Mouse (Mus musculus) gastrocnemius, postnatal 4 days (tissue): ENCODE data around the gene Rps26. TPM values are rescaled to one million over a fixed set of nuclear protein-coding genes. Genes with fewer than 3 reads are reported as not detected.
"Not testable (repeated sequence)": the region's sequence is repeated elsewhere in the genome, so short reads cannot be mapped to it uniquely, and the experiment has no call there.

Experiments
- DNase-seq, 2 experiments: peaks; one replicate each; pipeline ENCODE4 v3.0.0; 2021 to 2022; ENCODE audit warnings: low spot score in 2 of 2, mixed read lengths in 2 of 2
- total RNA-seq, 2 experiments: library from RNA; stranded (reverse); gene quantifications; 2 replicates each; pipeline ENCODE4 v1.2.3; 2021

The Rps26 gene
- total RNA-seq, 2 experiments from 2014 or later = 757 to 856 TPM

DNA sequence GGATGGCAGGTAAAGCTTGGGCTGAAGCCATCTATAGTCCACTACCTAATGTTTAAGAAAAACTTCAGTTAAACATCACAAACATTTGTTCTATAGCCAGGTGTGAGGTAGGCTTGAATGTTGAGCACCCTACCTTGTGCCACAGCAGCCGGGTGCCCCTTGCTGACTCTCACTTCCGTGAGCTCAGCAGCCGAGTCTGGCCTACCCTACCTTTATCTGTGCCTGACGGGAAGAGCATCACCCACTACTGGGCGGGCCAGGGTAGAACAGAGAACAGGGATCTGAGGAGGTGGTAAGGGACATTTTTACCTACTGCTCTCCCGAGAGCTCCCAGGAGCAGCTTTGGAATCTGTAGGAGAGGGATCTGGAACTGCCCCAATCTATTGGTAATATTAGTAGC lies 16.2 kb upstream of the Rps26 start:
- DNase-seq = no peak

DNA sequence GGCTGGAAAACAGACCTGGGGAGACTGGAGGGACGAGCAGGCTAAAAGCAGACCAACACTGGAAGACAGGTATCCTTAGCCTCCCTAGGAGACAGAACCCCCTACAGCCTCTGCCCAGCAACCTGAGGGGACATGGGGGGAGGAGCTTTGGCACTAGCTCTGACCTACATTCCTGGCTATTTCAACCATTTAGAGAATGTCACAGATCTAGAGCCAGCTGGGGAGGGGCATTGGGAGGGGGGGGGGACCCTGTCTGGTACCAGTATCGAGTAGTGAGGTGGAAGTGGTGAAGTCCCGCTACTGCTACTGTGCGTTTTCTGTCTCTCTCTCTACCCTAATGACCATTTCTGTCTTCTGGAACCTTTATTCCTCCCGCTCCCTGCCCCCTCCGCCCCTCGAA lies 15.3 kb upstream of the Rps26 start:
- no peak for DNase-seq

DNA sequence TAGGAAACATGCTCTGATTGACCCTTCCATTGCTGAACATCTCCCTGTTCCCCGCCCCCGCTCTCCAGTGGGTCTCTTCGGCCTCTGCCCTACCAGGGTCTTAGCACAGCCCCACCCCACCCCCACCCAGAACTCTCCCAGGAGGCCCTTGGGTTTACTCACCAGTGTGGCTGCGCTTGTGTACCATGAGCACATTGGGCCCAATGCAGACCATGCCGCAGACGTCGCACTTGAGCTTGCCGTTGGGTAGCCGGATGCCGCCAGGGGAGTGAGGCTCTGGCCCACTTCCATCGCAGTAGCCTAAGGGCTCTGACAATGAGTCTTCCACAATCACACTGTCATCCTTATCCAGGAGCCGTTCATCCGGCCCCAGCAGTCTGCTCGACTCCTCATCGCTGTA lies 14.3 kb upstream of the Rps26 start:
- no peak for DNase-seq

DNA sequence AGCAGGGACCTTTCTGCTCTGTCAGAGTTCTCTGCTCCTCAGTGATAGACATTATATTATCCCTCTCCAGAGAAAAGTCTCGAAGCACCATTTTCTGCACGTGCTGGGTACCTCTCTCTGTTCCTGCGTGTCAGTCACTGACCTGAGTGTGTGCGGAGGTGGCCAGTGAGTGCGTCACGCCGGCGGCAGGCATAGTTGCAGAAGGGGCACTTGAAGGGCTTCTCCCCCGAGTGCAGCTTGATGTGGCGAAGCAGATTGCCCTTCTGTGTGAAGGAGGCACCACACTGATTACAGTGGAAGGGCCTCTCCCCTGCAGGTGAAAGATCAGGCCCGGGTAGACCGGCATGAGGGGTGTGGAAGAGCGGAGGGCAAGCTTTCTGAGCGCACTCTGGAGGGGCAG lies 13.5 kb upstream of the Rps26 start:
- no peak for DNase-seq

DNA sequence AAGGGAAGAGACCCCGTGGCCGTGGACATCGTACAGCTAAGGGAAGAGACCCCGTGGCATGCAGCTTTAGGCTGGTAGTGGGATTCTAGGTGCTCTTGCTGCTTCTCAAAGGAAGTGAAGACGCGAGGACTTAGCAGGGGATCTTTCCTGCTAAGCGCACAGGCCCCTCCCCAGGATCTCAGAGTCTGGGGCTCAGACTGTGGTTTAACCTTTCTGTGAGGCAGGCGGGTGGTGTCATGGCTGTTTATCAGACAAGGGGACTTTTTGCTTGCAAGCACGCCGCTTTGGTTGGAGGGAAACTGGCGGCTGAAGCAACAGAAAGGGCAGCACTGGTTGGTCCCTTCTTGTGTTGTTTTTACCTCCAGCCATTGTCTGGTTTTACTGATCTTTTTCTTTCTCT lies 10.5 kb upstream of the Rps26 start:
- no peak for DNase-seq

DNA sequence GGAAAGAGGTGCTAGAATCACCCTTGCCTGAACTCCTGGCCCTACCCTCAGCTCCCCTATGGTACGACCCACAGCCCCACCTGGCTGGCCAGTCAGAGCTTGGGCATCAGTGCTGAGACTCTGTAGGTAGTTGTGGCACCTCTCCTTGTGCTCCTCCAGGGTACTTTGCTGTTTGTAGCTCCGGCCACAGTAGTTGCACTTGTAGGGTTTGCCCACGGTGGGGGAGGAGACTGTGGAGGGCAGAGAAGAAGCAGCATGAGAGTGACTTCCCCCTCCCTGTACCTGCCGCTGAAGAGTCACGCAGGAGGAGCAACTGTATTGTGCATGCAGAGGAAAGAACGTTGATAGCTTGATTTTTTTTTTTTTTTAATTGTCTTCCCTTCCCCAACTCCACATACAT lies 10.0 kb upstream of the Rps26 start:
- DNase-seq = no peak

DNA sequence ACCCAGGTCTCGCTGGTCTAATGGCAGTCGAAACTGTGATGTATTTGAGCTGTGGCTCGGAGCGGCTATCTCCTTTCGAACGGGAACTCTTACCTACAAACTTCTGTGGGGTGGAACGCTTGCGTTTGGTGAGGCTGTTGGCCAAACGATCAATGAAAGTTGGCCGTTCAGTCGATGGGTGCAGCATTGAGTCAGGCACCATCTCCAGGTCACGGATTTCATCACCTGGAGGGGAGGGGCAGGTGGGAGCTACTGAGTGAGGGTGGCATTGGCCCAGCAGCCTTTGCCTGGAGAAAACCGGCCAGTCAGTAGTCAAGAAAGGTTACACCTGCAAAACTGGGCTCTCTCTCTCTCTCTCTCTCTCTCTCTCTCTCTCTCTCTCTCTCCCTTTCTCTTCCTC lies 9.2 kb upstream of the Rps26 start:
- DNase-seq = no peak

DNA sequence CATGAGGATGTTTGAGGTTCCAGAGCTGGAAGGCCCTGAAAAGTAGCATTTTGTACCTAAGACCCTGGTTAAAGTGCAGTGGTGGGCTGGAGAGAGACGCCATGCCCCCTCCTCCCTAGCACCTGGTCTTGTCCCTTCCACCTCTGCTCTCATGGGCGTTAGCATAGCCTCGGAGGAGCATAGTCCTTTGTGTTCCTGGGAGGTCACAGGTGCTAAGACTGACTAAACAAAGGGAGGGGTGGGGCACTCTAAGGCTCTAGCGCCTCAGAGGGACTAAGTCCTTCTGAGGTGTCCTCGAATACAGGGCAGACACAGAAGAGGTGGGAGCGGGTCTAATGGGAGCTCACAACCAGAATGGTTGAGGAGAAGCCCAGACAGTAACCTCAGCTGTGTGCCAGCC lies 5.0 kb upstream of the Rps26 start:
- DNase-seq = no peak

DNA sequence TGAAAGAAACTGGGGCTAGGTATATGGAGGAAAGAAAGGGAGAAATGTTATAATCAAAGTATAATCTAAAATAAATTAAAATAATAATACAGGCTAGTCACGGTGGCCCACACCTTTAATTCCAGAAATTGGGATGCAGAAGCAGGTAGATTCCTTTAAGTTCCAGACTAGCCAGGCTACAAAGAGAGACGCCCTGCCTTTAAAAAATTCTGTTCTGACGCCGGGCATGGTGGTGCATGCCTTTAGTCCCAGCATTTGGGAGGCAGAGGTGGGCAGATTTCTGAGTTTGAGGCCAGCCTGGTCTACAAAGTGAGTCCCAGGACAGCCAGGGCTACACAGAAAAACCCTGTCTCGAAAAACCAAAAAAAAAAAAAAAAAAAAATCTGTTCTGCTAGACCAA lies 3.8 kb upstream of the Rps26 start:
- not testable (repeated sequence) for DNase-seq

DNA sequence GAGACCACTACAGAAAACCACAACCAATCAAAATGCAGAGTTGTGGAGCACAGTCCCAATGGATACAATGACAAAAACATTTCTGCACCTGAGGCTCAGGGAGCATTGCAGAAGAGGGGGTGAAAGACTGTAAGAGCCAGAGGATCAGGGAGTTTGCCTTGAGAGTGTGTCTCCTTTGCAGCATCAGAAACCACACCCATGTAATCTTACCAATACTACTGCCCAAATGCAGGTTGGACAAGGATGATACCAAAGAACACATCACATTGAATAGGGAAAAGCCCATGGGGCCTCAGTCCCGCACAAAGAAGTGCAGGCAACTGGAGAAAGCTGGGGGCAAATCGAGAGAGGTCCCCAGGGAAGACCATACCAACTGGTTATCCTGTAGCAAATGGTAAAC lies 3.2 kb upstream of the Rps26 start:
- no peak for DNase-seq

DNA sequence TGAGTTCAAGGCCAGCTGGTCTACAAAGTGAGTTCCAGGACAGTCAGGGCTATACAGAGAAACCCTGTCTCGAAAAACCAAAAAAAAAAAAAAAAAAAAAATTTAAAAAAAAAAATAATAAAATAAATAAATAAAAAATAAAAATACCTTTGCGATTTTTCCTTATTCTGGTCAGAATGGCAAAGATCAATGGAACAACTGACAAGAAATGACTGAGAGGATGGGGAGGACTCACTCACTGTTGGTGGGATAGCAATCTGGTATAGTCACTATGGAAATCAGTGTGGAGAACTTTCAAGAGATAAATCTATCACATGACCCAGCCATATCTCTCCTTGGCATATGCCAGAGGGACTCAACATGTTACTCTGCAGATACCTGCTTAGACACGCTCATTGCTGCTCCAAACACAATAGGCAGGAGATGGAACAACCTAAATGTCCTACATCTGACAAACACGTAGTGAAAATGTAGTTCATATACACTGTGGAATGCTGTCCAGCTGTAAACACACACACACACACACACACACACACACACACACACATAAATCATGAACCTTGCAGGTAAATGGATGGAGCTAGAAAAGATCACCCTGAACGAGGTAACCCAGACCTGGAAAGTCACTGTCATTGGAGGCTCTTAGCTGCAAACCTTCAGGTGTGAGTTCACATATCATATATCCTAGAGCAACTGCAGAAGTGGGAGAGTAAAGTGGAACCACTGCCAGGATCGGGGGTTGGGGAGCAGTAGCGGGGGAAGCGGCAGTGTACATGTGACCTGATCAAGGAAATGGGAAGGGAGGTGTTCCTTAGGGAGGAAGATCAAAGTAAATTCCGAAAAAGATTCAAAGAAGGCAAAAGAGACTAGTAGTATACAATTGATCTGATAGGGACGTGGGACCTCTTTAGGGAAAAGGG lies 1.1 kb upstream of the Rps26 start:
- DNase-seq = no peak

DNA sequence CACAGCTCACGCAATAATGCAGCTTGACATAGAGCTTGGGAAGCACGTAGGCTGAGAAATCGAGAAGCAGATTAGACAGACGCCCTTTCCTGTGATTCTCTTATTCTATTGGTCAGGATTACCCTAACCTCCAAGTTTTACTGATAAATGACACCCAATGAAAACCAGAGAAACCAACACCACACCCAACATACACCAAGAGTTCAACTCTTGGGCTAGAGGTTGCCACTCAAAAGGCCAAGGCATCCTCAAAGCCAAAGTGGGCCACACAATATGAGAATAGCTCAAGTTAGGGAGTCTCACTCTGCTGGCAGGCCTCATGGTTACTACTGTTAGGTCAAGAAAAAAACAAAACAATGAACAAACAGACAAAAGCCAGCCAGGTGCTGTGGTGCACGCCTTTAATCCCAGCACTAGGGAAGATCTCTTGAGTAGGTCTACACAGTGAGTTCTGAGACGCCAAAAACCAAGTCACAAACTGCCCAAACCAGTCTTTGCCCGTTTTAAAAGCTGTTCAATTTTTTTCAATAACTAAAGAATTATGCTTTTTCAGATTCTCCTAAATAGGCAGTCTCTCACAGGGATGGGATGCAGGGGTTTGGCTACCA lies 1.2 kb downstream of the Rps26 start:
- peak in 1 of 2 experiments; percentile 7 for DNase-seq

DNA sequence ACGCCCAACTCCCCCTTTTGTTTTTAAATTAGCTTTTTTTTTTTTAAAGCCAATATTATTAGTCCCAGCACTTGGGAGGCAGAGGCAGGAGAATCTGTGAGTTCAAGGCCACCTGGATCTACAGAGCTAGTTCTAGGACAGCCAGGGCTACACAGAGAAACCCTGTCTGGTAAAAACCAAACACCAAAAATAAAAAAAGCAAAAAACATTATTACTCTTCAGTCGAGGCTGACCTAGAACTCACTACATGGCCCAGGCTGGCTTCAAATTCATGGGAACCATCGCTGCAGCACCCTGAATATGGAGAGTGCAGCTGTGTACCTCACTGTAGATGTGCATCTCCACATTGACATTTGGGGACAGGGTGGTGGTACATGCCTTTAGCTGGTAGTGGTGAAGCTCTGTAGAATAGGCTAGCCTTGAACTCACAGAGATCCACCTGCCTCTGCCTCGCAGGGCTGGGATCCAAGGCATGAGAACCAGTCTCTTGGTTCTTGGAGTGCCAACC lies 3.4 kb downstream of the Rps26 start:
- not testable (repeated sequence) for DNase-seq

DNA sequence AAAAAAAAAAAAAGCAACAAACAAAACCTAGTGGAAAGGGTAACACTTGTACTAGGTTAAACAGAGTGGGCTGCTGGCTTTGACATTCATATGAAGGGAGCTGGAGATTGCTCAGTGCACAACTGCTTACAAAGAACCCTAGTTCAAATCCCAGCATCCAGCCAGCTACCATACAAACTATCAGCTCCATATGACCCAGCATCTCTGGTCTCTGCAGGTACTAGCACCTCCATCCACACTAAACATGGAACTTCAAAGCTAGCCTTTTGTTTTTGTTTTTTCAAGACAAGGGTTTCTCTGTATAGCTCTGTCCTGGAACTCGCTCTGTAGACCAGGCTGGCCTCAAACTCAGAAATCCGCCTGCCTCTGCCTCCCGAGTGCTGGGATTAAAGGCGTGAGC lies 3.8 kb downstream of the Rps26 start:
- no peak for DNase-seq

DNA sequence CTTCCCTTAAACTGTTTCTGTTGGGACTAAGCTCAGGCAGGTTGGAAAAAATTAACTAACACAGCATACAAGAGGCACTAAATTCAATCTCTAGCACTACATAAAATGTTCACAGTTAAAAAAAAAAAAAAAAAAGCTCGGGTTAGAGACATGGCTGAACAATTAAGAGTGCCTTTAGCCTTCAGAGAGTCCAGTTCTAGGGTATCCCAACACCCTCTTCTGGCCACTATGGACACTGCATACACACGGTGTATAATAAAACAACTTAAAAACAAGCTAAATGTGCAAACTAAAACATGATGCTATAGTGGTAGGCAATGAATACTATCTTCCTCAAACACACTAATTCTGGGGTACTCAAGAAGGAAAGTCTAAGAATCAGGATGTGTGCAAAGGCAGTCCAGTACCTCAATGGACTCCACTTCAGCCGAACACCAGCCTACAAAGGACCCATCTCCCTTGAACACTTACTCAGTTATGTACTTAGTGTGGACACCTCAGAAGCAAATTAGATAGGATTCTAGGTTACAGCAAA lies 4.5 kb downstream of the Rps26 start:
- DNase-seq = no peak

DNA sequence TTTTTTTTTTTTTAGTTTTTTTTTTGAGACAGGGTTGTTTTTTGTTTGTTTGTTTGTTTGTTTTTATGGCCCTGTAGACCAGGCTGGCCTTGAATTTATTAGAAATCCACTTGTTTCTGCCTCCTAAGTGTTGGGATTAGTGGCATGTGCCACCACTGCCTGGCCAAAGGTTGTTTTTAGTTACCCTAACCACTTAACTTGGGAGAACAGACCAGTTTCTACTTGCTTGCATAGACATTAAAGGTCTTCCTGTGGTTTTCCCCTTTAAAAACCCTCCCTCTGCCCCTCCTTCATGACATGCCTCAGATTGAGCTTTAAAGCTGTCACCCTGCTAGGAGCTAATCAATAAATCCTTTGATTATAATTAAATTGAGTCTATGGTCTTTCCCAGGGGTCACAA lies 6.3 kb downstream of the Rps26 start:
- DNase-seq = no peak

DNA sequence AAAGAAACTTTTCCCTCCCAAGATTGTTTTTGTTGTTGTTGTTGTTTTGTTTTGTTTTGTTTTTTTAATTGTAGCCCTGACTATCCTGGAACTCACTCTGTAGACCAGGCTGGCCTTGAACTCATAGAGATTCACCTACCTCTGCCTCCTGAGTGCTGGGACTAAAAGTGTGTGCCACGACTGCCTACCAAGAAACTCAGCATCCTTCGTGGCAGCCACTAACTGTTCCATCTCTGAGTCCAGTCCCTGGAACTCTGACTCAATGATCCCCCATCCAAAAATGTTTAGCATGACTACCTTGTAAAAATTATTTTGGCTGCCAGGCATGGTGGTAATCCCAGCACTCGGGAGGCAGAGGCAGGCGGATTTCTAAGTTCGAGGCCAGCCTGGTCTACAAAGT lies 7.4 kb downstream of the Rps26 start:
- DNase-seq = not testable (repeated sequence)

DNA sequence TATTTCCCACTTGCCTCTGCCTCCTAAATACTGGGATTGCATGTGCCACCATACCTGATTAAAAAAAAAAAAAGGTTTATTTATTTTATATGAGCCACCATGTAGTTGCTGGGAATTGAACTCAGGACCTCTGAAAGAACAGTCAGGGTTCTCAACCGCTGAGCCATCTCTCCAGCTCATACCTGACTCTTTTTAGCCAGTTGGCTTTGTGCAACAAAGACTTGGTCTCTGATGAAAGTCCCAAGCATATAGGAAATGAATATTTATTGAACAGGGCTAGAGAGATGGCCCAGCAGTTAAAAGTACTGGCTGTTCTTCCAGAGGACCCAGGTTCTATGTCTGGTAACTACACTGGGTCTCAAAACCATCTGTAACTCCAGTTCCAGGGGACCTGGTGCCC lies 8.0 kb downstream of the Rps26 start:
- no peak for DNase-seq

DNA sequence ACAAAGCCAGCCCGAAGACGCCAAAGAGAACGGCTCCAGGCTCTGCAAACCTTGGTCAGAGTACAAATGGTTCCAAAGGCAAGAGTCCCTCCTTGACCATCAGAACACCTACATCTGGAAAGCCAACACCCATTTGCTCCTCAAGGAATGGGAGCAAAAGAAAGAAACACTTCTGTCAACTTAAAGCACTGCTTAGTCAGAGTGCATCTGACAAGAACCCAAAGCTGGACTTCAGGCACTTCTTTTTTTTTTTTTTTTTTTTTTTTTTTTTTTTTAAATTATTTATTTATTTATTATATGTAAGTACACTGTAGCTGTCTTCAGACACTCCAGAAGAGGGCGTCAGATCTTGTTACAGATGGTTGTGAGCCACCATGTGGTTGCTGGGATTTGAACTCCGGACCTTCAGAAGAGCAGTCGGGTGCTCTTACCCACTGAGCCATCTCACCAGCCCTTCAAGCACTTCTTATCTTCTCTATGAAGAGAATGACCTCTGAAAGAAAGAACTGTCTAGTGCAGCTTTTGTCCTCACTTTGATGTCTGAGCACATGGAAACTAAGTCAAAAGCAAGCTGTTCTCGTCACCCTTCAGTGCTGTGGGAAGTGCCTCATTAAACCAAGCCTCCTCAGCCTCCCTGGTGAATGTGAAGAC lies 10.6 kb downstream of the Rps26 start:
- DNase-seq = not testable (repeated sequence)

DNA sequence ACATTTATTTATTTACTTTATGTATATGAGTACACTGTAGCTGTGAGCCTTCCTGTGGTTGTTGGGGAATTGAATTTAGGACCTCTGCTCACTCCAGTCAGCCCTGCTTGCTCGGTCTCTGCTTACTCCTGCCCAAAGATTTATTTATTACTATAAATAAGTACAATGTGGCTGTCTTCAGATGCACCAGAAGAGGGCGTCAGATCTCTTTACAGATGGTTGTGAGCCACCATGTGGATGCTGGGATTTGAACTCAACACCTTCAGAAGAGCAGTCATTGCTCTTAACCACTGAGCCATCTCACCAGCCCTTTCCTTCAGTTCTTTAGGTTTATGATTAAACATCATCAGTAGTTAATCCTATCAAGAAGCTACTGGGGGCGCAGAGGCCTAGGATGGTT lies 11.6 kb downstream of the Rps26 start:
- no peak for DNase-seq

DNA sequence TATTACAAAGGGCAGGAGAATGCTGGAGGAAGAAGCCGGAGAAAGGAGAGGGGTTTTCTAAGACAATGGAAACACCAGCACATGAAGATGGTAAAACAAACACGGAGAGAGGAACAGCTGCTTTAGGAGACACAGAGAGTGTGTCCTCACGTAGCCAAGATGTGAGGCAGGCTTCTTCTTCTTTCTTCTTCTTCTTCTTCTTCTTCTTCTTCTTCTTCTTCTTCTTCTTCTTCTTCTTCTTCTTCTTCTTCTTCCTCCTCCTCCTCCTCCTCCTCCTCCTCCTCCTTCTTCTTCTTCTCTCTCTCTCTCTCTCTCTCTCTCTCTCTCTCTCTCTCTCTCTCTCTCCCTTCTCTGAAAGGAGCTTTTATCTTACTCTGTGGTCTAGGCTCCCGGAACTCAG lies 12.7 kb downstream of the Rps26 start:
- not testable (repeated sequence) for DNase-seq

DNA sequence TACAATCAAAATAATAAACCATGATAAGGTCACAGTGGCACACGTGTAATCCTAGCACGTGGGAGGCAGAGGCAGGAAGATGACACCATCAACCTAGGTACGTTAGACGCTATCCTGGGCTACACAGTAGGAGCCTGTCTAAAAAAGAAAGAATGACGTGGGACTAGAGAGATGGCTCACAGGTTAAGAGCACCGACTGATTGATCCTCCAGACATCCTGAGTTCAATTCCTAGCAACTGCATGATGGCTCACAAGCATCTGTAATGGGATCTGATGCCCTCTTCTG lies 13.4 kb downstream of the Rps26 start:
- DNase-seq = no peak
